Comparison of ENCODE assay signal across 33 mouse cellular contexts in the genomic region with DNA sequence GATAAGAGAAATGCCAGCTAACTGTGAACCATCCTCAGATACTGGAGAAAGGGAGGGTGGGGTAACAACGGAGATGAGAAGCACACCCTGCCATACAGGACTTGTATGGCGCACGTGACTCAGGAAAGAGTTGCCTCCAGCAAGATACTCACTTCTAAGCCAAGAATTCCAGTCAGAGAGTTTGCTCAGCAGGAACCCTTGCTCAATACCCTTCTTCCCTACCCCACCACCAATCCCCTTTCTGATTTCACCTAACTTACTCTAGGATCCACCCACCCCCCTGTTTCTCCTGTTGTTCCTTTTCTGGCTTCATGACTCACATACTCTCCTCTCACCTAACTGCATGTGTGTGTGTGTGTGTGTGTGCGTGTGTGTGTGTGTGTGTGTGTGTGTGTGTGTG. TPM values are rescaled to one million over a fixed set of nuclear protein-coding genes. Genes with fewer than 3 reads are reported as not detected.
DNase-seq lines count a peak whose midpoint lies in the region; ATAC-seq and TF ChIP-seq lines count a peak whose summit lies in the region.
"Had no signal": no experiment of that assay in that cellular context is flagged by ENCODE, and none has a peak within 500 bp of the region (broad histone marks: within the 10 kb centered on the region; RNA-seq: fewer than 3 reads in every experiment).

No protein-coding gene starts in this region.

- peak; percentile 60 for DNase-seq in liver, adult 2 months (ENCODE audit: extremely low read depth, low read depth, low spot score)
- DNase-seq in 3134 (ENCODE audit: extremely low read depth, insufficient read length, low spot score) (peak; percentile 7), NIH3T3 (ENCODE audit: low read depth) (peak; percentile 84)
- no peak for DNase-seq in thymus, adult 2 months
- no peak for DNase-seq in adrenal gland, adult 18-20 months (ENCODE audit: low spot score in 2 of 2)
- DNase-seq: adrenal gland, adult 8-10 months; B cell, adult 2 months; cerebellum, adult 8-10 months; cerebellum, postnatal 25 days; gastrocnemius, postnatal 10 days; kidney, adult 11 months; kidney, postnatal 25 days; right cerebral cortex, postnatal 4 days; thymus, adult 18-20 months; thymus, postnatal 36 days had no signal

- no peak for TF ChIP-seq CTCF in liver, adult 2 months (IDR thresholded peaks at IDR 0.05; ENCODE audit: low read depth, low read length)
- no peak for TF ChIP-seq CTCF in thymus, adult 2 months (IDR thresholded peaks at IDR 0.05; ENCODE audit: borderline replicate concordance, control insufficient read depth, extremely low read depth, insufficient read depth, low read length, poor library complexity)

- no peak for TF ChIP-seq POLR2A in liver, adult 2 months (IDR thresholded peaks at IDR 0.05; ENCODE audit: extremely low read depth, insufficient read depth, low read length)
- TF ChIP-seq POLR2A in thymus, adult 2 months (IDR thresholded peaks at IDR 0.05; ENCODE audit: control insufficient read depth, extremely low read depth, insufficient read depth, low read length, poor library complexity): no peak

- no peaks in the 10 kb centered on the region for H3K9me3 ChIP-seq in liver, embryonic 12.5 days (replicated peaks)
- H3K9me3 ChIP-seq: embryonic facial prominence, embryonic 10.5 days; embryonic facial prominence, embryonic 15.5 days; forebrain, embryonic 12.5 days; kidney, embryonic 15.5 days; limb, embryonic 12.5 days; midbrain, embryonic 12.5 days; neural tube, embryonic 12.5 days had no signal

- no peaks in the 10 kb centered on the region for H3K27me3 ChIP-seq in liver, adult 2 months (ENCODE audit: control insufficient read depth, insufficient read depth, low read length)
- H3K27me3 ChIP-seq in liver, embryonic 12.5 days (replicated peaks): no peaks in the 10 kb centered on the region
- no peaks in the 10 kb centered on the region for H3K27me3 ChIP-seq in thymus, adult 2 months (ENCODE audit: control insufficient read depth, insufficient read depth, low read length)
- H3K27me3 ChIP-seq: embryonic facial prominence, embryonic 15.5 days; forebrain, embryonic 12.5 days; kidney, embryonic 15.5 days; midbrain, embryonic 12.5 days; neural tube, embryonic 12.5 days; Patski had no signal

- 69% methylated on average over 4 of the region's 4 CpGs for WGBS in liver, adult 2 months
- 78% methylated on average over 3 of the region's 4 CpGs for WGBS in liver, embryonic 12.5 days (ENCODE audit: insufficient replicate concordance)
- WGBS in thymus, adult 2 months: 93% methylated on average over 4 of the region's 4 CpGs

- H3K36me3 ChIP-seq in liver, adult 2 months (ENCODE audit: control insufficient read depth, insufficient read depth, low read length): peaks cover 11% of the 10 kb centered on the region
- no peaks in the 10 kb centered on the region for H3K36me3 ChIP-seq in liver, embryonic 12.5 days
- H3K36me3 ChIP-seq in thymus, adult 2 months (ENCODE audit: control insufficient read depth, insufficient read depth, low read length): no peaks in the 10 kb centered on the region
- H3K36me3 ChIP-seq: embryonic facial prominence, embryonic 10.5 days; embryonic facial prominence, embryonic 15.5 days; forebrain, embryonic 12.5 days; kidney, embryonic 15.5 days; limb, embryonic 12.5 days; midbrain, embryonic 12.5 days; neural tube, embryonic 12.5 days had no signal

- no peak for ATAC-seq in liver, embryonic 12.5 days
- peak; percentile 38 for ATAC-seq in granulocyte monocyte progenitor cell, adult 5-6 weeks (replicated peaks; ENCODE audit: poor library complexity, severe bottlenecking)
- ATAC-seq: Patski had no signal

- H3K27ac ChIP-seq in liver, adult 2 months (replicated peaks; ENCODE audit: insufficient read depth, low read depth, low read length): no peak overlapping the region
- no peak overlapping the region for H3K27ac ChIP-seq in liver, embryonic 12.5 days
- H3K27ac ChIP-seq in thymus, adult 2 months (ENCODE audit: control insufficient read depth, insufficient read depth, low read length): no peak overlapping the region
- H3K27ac ChIP-seq: embryonic facial prominence, embryonic 10.5 days; embryonic facial prominence, embryonic 15.5 days; forebrain, embryonic 12.5 days; hindbrain, embryonic 14.5 days; kidney, embryonic 15.5 days; limb, embryonic 12.5 days; midbrain, embryonic 12.5 days; neural tube, embryonic 12.5 days; stomach, postnatal 0 days had no signal

- H3K9ac ChIP-seq in liver, adult 2 months (ENCODE audit: low read depth, low read length): no peak overlapping the region
- no peak overlapping the region for H3K9ac ChIP-seq in liver, embryonic 12.5 days
- H3K9ac ChIP-seq: embryonic facial prominence, embryonic 15.5 days; forebrain, embryonic 12.5 days; hindbrain, embryonic 14.5 days; kidney, embryonic 15.5 days; limb, embryonic 12.5 days; midbrain, embryonic 12.5 days; neural tube, embryonic 12.5 days had no signal

- no peak overlapping the region for H3K4me3 ChIP-seq in liver, adult 2 months (ENCODE audit: insufficient read depth, low read depth, low read length)
- H3K4me3 ChIP-seq in liver, embryonic 12.5 days: no peak overlapping the region
- no peak overlapping the region for H3K4me3 ChIP-seq in thymus, adult 2 months (ENCODE audit: control insufficient read depth, insufficient read depth, low read length)
- H3K4me3 ChIP-seq: embryonic facial prominence, embryonic 10.5 days; embryonic facial prominence, embryonic 15.5 days; forebrain, embryonic 12.5 days; kidney, embryonic 15.5 days; limb, embryonic 12.5 days; megakaryocyte, embryonic 14.5 days; midbrain, embryonic 12.5 days; myocyte; neural tube, embryonic 12.5 days had no signal

- H3K4me1 ChIP-seq in liver, adult 2 months (ENCODE audit: control insufficient read depth, insufficient read depth, low read length): peaks cover 6% of the 10 kb centered on the region; the same call in 1 of the 2 replicates
- no peaks in the 10 kb centered on the region for H3K4me1 ChIP-seq in liver, embryonic 12.5 days
- no peaks in the 10 kb centered on the region for H3K4me1 ChIP-seq in thymus, adult 2 months (replicated peaks; ENCODE audit: control insufficient read depth, insufficient read depth, low read length)
- H3K4me1 ChIP-seq: forebrain, embryonic 12.5 days; limb, embryonic 12.5 days; megakaryocyte, embryonic 14.5 days; midbrain, embryonic 12.5 days; neural tube, embryonic 12.5 days had no signal

- H3K79me2 ChIP-seq in liver, adult 2 months (ENCODE audit: control insufficient read depth, insufficient read depth, low read length): peaks cover 3% of the 10 kb centered on the region; the same call in 1 of the 2 replicates

- H3K4me2 ChIP-seq in liver, embryonic 12.5 days: no peak overlapping the region
- H3K4me2 ChIP-seq: embryonic facial prominence, embryonic 15.5 days; forebrain, embryonic 12.5 days; heart, embryonic 11.5 days; hindbrain, embryonic 14.5 days; kidney, embryonic 15.5 days; limb, embryonic 12.5 days; liver, embryonic 11.5 days; midbrain, embryonic 12.5 days; neural tube, embryonic 12.5 days had no signal

RNA-seq across cellular contexts. Expression of a gene that starts 1.6 kb away (rescaled TPM):
- total RNA-seq in liver, adult 2 months (2014; rRNA removed): 244 and 296 TPM in 2 replicates
- polyA plus RNA-seq in liver, adult 2 months (2012; rRNA removed): 56.6 and 59.0 TPM in 2 replicates
- polyA plus RNA-seq in liver, embryonic 12.5 days (2016; fragmentation: Nextera tagmentation; extraction: Ambion mirVana): 0.02 TPM in 1 of 2 replicates, not detected in the other
- total RNA-seq in granulocyte monocyte progenitor cell, adult 5-6 weeks (2014; fragmentation: Nextera tagmentation): not detected in 2 replicates
- 0.10 and 0.17 TPM in 2 replicates for total RNA-seq in granulocyte monocyte progenitor cell, adult 5-6 weeks (2017)
- 0.20 and 0.43 TPM in 2 replicates for polyA plus RNA-seq in thymus, adult 2 months (2012; rRNA removed)
- 1 to 10 TPM; 6.4 to 7.1 TPM for total RNA-seq in adrenal gland, adult 18-20 months (2021)
- total RNA-seq: hematopoietic stem cell, adult 5-6 weeks; midbrain, postnatal 0 days had no signal
- polyA plus RNA-seq: heart, embryonic 11.5 days; liver, embryonic 11.5 days; myocyte had no signal

Comparison
In these comparisons a context has a peak if more than half of its experiments do, and no peak if none do; other contexts are left out.
1. DNase-seq: peak in liver, adult 2 months (single experiment), 3134 (single experiment) and NIH3T3 (single experiment); none in thymus, adult 2 months (single experiment) and adrenal gland, adult 18-20 months (0 of 2).
2. RNA of a gene that starts 1.6 kb away (total RNA-seq): 244 to 296 TPM in liver, adult 2 months; 6.4 to 7.1 TPM in adrenal gland, adult 18-20 months and 0.10 to 0.17 TPM in granulocyte monocyte progenitor cell, adult 5-6 weeks; every median in the first group is over 10 times any median in the second.